Mouse (Mus musculus): Measurements from ENCODE around the gene Vmn2r124.
"Not testable (repeated sequence)": the region's sequence is repeated elsewhere in the genome, so short reads cannot be mapped to it uniquely, and the experiment has no call there.

Gene Vmn2r124

GRCm38 (mm10) chr17:18049124-18049523, at the start of gene Vmn2r124:
TSS of gene Vmn2r124 (plus strand) at chr17:18049424.
- no peak for DNase-seq

- DNase-seq: no peak
Measured at GRCm38 (mm10) chr17:18004752-18005151, 44.5 kb upstream of the Vmn2r124 start.

GRCm38 (mm10) chr17:18021433-18021832, 27.8 kb upstream of the Vmn2r124 start, which contains the start of gene Fpr-rs4:
TSS of gene Fpr-rs4 (plus strand) at chr17:18021733.
- no peak for DNase-seq

GRCm38 (mm10) chr17:18084716-18085115, 35.5 kb downstream of the Vmn2r124 start, which contains the start of gene Vmn2r91:
TSS of gene Vmn2r91 (plus strand) at chr17:18085016.
- not testable (repeated sequence) for DNase-seq

GRCm38 (mm10) chr17:18095626-18096025, 46.4 kb downstream of the Vmn2r124 start:
- DNase-seq: not testable (repeated sequence)

GRCm38 (mm10) chr17:18102265-18102664, 53.0 kb downstream of the Vmn2r124 start:
- DNase-seq: not testable (repeated sequence)
